Mouse (Mus musculus): ENCODE measurements around the gene Efna5.

- no peak for TF ChIP-seq POLR2A (IDR thresholded peaks at IDR 0.05; ENCODE audit: borderline replicate concordance, extremely low read depth, low read depth, low read length)
- TF ChIP-seq CTCF (IDR thresholded peaks at IDR 0.05; ENCODE audit: insufficient read depth, low read length): no peak
Measured at GRCm38 (mm10) chr17:62681726-62682125, 199.4 kb downstream of the Efna5 start.
